Mouse (Mus musculus): ENCODE measurements around the gene Cln6.
"Not testable (repeated sequence)": the region's sequence is repeated elsewhere in the genome, so short reads cannot be mapped to it uniquely, and the experiment has no call there.

The Cln6 gene

DNA sequence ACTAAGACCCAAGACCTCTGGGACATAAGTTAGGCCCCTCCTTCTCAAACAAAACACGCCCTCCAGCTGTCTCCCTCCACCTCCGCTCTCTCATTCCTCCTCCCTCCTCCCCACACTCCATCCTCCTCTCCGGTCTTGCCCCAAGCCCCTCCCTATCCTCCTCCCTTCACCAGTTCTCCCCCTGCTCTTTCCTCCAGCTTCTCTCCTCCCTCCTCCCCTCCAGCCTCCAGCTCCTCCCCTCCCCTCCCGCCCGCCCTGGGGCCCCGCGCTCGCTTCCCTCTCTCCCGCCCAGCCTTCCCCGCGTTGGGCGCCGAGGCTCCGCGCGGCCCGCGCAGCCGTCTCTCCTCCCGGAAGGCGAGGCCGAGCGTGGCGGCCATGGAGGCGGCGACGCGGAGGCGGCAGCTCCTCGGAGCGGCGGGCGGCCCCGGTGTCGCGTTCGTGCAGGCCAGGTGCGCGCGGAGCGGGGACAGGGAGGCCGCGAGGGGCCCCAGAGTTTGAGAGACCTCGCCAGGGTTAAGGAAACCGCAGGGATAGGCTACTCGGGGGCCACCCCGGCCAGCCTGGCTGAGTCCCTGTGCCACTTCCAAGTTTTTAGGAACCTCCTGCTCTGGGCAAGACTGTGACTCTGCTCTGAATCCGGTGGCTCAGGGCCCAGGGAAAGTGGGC lies at the start of gene Cln6:
Gene Cln6, plus strand, starts transcription at position 280 of the 666 bp plus-strand sequence.
- DNase-seq (ENCODE audit: low read depth, low spot score): peak; percentile 90

DNA sequence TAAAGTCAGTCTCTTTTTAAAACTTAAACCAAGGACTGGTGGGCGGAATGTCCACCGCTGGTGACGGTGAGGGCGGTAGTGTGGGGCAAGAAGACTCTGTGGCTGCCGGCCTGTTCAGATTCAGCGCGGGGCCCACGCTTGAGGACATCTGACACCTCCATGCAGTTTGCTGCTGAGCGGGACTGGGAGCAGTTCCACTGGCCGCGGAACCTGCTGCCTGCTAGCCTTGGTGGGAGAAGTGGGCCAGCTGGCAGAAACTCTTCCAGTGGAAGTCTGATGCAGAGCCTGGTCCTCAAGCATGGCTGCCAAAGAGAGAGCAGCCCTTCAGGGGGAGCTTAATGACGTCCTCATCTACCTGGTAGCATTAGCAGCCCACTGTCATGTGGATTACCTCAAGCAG lies 48.7 kb upstream of the Cln6 start:
- no peak for DNase-seq (ENCODE audit: low read depth, low spot score)

DNA sequence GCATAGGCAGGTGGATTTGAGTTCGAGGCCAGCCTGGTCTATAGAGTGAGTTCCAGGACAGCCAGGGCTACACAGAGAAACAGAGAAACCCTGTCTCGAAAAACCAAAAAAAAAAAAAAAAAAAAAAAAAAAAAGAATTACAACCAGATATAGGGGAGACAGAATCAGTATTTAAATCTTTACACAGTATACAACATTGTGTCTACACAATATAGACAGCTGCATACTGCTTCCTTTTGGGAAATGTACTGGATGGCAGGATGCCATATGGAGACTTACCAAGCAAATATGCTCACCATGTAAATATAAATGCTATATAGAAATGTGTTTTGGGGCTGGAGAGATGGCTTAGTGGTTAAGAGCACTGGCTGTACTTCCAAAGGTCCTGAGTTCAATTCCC lies 39.4 kb upstream of the Cln6 start:
- DNase-seq (ENCODE audit: low read depth, low spot score): not testable (repeated sequence)

DNA sequence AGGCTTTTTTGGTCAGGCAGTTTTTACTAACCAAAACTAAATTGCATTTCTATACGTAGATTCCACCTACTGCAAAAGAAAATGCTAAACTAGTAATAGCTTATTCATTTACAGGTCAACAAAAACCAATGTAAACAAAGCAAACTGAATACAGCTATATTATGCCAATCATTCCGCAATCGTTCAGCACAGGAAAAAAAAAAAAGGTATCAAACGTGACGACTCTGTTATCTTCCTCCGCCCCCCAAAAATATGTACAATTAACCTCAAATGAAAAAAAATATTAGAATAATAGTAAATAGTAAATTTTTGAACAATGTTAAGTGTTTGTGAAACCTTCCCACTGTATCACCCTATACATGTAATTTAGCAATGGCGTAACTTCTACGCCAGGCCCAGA lies 28.5 kb upstream of the Cln6 start:
- no peak for DNase-seq (ENCODE audit: low read depth, low spot score)

DNA sequence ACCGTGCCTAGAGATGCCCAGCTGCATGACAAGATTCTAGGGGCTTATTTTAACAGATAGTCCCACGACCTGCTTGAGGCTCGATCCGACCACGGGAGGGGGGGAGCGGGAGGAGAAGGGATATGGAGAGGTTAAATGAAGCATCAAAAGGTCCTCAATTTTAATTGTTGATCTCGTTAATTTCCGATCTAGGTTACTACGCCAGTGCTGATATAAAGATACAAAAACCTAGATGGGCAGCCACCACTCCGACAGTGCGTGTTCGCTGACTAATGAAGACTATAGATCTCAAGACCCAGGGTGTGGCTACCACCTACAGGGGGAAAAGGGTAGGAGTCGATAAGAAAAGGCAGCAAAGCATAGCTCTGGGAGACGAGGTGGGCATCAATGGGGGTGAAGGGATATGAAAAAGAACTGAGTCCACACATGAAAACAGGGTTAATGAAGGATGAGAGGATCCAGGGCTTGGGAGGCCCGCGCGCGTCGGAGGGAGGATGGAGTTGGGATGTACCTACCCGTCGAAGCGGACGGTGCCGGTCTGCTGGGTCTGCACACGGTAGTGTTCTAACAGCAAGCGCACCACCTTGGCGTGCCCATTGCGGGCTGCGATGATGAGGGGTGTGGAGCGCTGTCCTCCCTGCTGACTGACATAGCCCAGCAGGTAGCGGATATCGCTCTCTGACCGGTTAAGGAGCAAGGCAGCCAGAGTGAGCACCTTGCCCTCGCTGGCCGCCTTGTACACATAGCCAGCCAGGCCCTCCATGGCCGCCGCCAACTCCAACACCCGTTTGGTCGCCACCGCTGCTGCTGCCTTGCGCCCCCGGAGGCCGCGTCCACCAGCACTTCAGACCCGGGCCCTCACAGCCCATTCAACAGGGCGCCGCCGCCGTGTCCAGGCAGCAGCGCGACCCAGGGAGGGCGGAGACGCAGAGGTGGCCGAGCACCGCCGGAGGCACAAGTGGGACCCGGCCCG lies 27.8 kb upstream of the Cln6 start:
- DNase-seq (ENCODE audit: low read depth, low spot score): peak; percentile 64

DNA sequence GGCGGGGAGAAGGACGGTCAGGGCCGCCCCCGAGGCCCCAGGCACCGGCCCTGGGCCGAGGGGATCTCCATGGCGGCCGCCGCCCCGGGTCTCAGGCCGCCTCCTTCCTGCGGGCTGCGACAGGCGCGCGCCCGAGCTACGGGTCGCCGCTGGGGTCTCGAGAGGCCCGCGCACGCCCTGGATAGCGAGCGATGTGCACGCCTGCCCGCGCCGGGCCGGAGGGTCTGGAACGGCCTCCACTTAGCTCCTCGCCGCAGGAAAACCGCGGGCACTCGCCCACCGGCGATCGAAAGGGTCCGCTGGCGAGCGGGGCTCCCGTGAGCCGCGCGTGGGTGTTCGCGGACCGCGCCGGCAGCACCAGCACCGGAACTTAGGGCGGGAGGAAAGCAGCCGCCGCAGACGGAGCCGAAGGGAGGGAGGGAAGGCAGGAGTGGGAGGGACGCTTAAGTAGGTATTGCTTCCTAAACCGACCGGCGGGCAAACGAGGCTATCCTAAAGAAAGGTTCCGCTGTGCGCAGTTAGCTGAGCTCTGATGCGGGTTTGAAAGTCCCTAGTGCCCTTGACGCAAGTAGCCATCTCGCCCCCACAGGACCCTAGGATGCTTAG lies 27.0 kb upstream of the Cln6 start, which contains the start of gene Fem1b:
Gene Fem1b, minus strand, starts transcription at position 419 of the 606 bp plus-strand sequence.
- peak; percentile 95 for DNase-seq (ENCODE audit: low read depth, low spot score)

DNA sequence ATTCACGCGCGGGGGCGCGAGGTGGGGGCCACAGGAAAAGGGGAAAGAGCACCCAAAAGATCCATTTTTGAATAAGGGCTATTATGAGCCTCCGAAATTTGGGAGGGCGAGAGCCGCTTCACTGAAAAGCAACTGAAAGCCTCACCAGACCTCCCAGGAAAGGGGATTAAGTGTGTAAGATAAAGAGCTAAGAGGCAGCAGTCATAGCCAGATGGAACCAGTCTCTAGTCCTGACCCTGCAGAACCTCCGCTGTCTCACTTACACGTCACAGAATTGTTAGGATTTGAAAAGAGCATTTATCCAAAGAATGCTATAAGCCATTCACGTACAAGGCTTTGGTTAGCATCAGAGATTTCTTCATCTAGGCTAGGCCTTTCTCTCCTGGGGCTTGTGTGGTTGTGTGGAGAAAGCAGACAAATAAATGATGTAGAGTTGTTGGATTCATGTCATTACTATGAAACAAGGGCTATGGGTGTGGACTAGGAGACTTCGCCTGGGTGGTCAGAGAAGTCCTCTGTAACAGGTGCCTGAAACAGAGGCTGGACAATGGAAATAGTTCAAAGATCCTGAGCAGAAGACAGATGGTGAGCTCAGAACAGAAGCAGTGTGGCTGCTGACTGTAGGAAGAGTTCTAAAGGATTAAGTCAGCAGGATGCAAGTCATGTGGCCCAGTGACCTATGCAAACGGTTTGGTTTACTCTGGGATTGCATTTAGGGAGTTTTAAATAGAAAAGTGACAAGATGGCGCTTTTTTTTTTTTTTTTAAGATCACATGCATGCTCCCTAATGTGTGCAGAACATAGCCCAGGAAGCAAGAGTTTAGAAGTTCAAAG lies 26.2 kb upstream of the Cln6 start:
- DNase-seq (ENCODE audit: low read depth, low spot score): peak; percentile 59

DNA sequence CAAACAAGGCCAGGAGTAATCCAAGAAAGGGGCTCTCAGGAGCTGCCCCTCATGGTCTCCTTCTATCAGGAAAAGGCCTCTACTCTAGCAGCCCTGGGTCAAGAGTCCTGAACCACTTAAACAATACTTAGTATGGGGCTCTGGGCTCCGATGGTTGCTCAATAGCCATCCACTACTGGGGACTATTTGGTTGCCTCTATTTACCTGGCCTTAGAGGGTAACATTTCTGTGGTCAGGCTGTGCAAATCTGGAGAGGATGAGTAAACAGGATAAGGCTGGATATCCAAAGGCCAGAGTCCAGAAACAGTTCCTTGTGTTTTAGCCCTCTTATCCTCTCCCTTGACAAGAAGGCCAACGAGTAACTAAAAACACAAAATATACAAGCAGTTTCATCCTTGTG lies 23.8 kb upstream of the Cln6 start:
- DNase-seq (ENCODE audit: low read depth, low spot score): no peak

DNA sequence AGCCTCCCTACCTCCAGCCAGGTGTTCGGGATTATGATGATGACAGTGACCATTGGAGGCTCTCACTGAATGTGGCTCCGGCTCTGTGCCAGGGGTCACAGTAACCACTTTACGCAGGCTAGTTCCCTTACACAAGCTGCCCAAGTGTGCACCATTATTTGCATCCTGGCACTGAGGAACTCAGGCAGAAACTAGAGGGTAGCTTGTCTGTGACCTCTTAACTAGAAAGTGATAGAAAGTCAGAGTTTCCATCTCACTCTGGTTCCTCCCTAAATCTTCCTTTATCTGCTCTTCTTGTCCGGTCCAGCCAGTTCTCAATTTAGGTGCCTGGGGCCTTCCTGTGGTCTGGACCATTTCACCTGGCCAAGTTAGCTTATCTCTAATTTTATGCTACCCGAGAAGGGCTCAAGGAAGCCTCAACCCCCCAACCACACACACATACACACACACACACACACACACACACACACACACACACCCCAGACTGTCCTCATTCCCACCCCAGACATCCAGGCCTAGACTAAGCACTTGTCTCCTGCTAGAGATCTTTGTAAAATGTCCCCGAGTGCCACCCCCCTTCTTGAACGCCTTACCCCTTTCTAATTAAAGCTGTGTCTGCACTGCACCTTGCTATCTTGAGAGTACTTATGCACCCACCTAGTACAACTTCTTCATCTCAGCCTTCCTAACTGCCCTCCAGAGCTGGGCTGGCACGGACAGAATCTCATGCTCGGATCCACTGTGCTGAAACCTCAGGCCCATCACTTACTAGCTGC lies 22.1 kb upstream of the Cln6 start:
- no peak for DNase-seq (ENCODE audit: low read depth, low spot score)

DNA sequence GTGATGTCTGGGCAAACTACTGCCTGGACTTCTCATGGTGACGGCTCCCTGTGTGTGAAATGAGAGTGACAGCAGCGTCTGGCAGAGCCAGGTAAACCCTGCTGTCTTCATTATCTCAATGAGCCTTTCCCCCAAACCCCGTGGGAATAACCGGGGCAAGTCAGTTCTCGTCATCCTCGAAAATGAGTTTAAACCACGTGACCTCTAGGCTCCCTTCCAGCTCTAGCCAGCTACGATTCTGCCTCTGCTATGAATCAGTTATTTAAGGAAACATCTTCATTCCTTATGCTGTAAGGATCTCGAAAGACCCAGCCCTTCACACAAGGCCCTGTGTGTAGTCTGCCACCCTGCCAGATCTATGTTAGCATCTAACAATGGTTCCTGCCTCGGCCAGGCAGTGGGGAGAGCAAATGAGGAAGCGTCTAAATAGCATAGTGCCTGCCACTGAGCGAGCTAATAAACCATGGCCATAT lies 21.4 kb upstream of the Cln6 start:
- DNase-seq (ENCODE audit: low read depth, low spot score): peak; percentile 93

DNA sequence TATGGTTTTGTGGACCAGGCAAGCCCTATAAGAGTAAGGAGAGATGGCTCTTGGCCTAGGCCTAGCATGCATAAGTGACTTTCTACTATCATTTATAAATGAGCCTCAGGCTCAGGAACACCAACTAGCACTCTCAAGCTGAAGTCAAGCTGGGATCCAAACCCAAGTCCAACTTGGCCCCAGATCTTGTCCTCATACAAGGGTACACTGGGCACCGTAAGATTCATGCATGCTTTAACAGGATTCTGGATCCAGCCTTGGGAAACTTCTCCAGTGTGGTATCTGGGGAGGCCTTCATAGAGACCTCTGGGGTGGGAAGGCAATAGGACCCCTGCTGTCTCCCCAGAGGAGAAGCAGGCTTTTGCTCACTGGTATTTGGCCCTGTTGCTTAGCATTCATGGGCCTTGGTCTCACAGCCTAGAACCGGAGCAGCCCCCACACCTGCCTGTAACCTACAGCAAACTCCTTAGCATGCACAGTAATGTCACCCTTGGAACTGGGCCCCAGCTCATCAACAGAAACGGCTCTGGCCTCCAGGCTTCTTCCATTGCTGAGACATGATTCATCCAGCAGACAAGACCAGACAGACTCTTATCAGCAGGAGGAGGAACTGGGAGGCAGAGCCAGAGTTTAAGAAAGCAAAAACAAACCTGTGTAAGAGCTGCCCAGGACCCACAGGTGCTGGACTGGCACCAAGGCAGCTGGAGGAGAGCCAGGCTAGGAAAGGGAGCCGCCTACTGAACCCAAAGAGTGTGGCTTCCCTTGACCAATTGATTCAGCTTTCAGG lies 20.6 kb upstream of the Cln6 start:
- peak; percentile 86 for DNase-seq (ENCODE audit: low read depth, low spot score)

DNA sequence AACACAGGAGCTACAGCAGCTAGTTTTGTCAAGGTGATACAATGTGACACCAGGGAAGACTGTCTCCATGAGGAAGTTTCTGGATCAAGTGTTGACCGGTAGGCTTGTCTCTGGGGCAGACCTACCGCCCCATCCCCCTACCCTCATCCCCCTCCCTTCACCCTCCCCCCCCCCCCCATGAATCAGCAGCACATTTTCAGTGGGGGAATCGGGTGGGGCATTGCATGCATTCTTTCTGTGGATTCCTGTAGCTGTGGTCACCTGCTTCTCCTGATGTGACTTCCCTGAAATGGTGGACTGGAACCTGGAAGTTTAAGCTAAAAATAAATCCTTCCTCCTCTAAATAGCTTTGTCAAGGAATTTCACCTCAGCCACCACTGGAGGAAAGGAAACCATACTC lies 19.1 kb upstream of the Cln6 start:
- peak; percentile 31 for DNase-seq (ENCODE audit: low read depth, low spot score)

DNA sequence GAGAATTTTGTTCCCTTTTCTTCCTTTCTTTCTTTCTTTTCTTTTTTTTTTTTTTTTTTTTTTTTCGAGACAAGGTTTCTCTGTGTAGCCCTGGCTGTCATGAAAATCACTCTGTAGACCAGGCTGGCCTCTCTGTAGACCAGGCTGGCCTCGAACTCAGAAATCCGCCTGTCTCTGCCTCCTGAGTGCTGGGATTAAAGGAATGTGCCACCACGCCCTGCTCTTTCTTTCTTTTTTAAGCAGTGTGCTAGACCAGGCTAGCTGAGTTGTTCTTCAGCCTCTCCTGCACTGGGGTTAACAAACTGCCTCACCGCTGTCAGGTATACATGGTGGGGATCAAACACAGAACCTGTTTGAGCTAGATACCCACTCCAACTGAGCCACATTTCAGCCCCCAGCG lies 18.7 kb upstream of the Cln6 start:
- not testable (repeated sequence) for DNase-seq (ENCODE audit: low read depth, low spot score)

DNA sequence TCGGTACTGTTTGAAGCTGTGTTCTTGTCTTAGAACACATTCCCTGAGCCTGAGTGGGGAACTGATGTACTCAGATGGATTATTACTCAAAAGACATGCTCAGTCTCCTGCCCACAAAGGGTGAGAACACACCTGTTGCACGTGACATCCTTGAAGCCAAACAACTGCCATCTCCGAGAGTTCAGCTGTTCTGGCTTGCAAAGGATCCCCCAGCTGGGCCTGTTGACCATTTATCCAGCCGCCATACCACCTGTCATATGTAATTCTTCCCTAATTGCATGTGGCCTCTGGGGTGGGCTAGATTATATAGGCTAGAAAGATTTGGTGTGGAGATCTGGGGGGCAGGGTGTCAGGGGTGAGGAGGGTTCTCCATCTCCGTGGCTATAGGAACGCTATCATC lies 17.8 kb upstream of the Cln6 start:
- no peak for DNase-seq (ENCODE audit: low read depth, low spot score)

DNA sequence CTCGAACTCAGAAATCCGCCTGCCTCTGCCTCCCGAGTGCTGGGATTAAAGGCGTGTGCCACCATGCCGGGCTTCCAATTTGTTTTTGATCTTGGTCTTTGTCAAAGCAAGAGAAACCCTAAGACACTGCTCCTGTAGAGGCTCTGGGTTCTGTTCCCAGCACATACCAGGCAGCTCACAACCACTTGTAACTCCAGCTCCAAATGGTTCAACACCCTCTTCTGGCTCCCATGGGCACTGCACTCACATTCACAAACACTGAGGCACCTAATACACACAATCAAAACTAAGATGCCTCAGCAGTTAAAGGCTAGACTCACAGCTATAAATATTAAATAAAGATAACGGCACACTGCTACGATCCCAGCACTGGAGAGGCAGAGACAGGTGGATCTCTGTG lies 16.8 kb upstream of the Cln6 start:
- no peak for DNase-seq (ENCODE audit: low read depth, low spot score)

DNA sequence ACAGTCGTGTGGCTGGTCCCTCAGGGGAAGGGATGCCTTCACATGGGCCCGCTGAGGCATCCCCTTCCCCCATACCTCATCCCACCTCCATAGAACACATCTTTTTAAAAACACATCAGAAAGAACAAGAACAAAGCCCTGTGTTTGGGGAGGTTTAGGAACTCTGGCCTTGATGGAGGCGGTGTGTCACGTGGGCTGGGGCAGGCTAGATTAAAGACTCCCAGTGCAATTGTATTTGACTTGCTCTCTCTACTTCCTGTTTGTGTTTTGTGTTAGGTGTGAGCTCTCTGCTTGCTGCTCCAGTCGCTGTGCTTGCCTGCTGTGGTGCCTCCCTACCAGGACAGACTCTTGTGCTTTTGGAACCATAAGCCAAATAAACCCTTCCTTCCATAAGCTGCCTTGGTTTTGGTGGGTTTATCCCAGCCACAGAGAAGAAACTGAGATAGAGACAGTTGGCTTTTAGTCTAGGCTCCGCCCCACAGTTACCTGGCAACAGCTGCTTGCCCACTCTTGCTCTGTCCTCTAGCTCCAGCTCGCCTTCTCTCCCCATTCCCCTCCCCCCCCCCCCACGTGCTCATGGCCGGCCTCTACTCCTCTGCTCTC lies 12.7 kb upstream of the Cln6 start:
- DNase-seq (ENCODE audit: low read depth, low spot score): no peak

DNA sequence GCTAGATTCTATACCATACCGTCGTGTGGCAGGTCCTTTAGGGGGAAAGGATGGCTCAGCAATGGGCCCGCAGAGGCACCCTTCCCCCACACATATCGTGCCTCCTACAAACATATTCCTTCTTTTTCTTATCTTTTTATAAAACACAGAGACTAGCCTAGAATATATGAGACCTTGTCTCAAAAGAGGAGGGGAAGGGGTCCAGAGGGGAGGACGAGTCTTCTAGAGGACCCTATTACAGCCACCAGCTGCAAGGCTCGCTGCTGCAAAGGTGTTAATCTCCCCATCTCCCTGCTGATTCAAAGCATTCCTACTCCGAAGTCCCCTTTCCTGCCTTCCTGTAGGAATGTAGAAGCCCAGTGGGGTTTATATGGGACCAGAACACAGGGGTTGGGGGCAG lies 12.1 kb upstream of the Cln6 start:
- no peak for DNase-seq (ENCODE audit: low read depth, low spot score)

DNA sequence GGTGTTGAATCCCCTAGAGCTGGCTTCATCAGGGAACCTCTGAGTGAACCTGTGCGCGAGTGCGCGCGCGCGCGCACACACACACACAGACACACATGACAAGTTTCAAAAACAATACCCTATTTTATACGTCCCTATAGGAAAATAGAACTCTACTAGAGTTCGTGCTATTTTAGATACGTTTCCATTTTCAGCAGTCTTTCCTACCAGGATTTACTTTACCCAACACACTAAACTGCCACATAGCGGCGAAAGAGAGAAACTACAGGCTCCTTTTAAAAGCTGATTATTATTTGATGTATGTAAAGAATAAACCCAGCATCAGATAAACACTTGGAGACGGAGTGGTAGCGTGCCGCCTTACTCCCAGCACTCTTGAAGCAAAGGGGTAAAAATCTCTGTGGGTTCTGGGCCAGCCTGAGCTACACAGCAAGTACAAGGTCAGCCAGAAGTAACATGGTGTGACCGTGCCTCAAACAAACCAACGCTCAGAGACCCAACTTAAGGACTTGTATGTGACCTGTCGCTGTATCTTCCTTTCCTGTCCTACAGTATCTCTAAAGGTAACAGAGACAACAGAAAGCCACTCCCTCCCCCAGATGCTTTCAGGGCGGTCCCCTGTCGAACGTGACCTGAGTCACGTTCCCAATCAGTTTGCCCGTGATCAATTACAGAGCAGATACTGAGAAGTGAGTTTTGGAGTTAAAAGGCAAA lies 10.5 kb upstream of the Cln6 start:
- peak; percentile 77 for DNase-seq (ENCODE audit: low read depth, low spot score)

DNA sequence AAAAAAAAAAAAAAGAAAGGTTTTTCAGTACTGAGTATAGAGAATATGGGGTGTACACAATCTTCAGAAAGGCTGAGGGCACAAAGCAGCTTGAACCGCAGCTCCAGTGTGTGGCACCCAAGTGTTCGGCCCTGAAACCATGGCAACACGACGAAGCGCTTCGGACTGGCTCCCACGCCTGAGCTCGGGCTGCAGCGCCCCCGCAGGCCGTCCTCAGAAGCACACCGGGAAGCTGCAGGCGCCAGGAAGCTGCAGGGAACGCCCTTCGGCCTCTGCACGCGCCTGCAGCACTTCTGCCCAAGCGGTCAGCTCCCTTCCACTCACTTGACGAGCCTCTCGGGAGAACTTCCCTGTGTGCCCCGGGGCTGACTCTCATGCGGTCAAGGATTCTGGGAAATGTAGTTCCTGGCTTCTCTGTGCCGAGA lies 9.9 kb upstream of the Cln6 start:
- peak; percentile 99 for DNase-seq (ENCODE audit: low read depth, low spot score)
